Mouse (Mus musculus): ENCODE measurements around the gene Ubqln4.

GRCm38 (mm10) chr3:88578498-88579424 lies 25.2 kb downstream of the Ubqln4 start:
- TF ChIP-seq EP300 (IDR thresholded peaks at IDR 0.05) (no peak), CTCF (IDR thresholded peaks at IDR 0.05) (no peak)

Data from lung, postnatal 0 days (tissue).